Mouse (Mus musculus) erythroblast, embryonic 14.5 days (primary cell): ENCODE results near the gene E130308A19Rik. TPM values are rescaled to one million over a fixed set of nuclear protein-coding genes. Genes with fewer than 3 reads are reported as not detected.

Experiments
- H3K27me3 ChIP-seq: 2 replicates; pipeline ENCODE4 v1.6.1; 2012; ENCODE audit warnings: inconsistent platforms; ENCODE audit not compliant: control insufficient read depth
- H3K36me3 ChIP-seq: 2 replicates; pipeline ENCODE4 v1.6.1; 2012; ENCODE audit warnings: mild to moderate bottlenecking, inconsistent platforms; ENCODE audit not compliant: control insufficient read depth
- H3K4me1 ChIP-seq: 2 replicates; pipeline ENCODE4 v1.6.1; 2012; ENCODE audit warnings: inconsistent platforms; ENCODE audit not compliant: control insufficient read depth
- H3K4me3 ChIP-seq: replicated peaks from 2 replicates; pipeline ENCODE3; 2012; ENCODE audit warnings: moderate library complexity, mild to moderate bottlenecking, inconsistent platforms
- H3K9me3 ChIP-seq: 2 replicates; pipeline ENCODE4 v1.6.1; 2012; ENCODE audit warnings: low read length, inconsistent platforms, mixed read lengths; ENCODE audit not compliant: control insufficient read depth
- GATA1 ChIP-seq: IDR thresholded peaks from 2 replicates; pipeline ENCODE4 v1.6.1; 2012; ENCODE audit warnings: low read length, inconsistent platforms, mixed read lengths
- TAL1 ChIP-seq: IDR thresholded peaks from 3 replicates; pipeline ENCODE4 v1.6.1; 2012; ENCODE audit warnings: low read length, inconsistent platforms, mixed read lengths
- polyA plus RNA-seq: library from polyadenylated mRNA; stranded (reverse); fragments of >175 nt; gene quantifications from 2 replicates; pipeline ENCODE4 v1.2.3, GENCODE M21; 2012

The E130308A19Rik gene
- polyA plus RNA-seq, 1 experiment: 0.17 TPM

DNA sequence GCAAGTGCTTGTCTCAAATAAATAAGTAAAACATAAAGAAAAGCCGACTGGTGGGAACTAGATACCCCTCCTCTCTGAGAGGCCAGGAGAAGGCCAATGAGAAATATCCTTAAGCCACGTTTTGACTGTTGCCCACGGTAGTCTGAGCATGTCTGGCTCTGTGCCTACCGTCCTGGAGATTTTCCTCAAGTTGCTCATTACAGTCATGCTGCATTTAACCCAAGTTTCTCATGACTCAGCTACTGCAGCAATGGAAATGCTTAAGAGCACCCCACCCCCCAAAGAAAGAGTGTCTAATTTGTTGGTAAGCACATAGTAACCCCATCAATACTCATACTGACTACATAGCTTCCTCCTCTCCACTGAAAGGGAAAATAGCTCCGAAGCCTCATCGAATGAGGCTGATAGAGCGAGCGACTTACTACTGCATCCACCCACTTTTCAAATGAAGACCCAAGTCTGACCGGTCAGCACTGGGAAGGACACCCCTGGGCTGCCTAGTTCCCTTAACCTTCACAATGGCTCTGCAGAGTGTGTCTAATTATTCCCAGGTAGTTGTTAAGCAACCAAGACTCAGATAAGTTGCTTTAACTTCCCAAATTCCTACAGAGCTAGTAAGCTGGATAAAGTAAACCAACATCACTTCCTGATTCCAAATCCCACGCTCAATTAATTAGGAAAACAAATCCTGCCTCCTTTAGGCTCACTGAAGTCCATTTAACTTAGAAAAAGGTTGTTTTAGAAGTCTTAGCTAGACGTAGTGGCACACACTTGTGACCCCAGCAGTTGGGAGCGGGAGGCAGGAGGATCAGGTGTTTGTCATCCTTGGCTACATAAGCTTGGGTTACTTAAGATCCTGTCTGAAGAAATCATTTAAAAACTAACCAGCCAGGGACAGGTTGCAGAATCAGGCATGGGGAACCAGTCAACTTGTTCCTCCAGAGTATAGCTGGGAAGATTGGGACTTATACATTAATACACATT, 131.7 kb downstream of the E130308A19Rik start:
- TF ChIP-seq TAL1 (no peak), GATA1 (no peak)
- Histone ChIP-seq H3K36me3 (peaks cover 2% of the 10 kb centered on the region), H3K27me3 (no peaks in the 10 kb centered on the region), H3K4me1 (peaks cover 2% of the 10 kb centered on the region; the same call in 1 of the 2 replicates), H3K9me3 (no peaks in the 10 kb centered on the region), H3K4me3 (no peak overlapping the region)

DNA sequence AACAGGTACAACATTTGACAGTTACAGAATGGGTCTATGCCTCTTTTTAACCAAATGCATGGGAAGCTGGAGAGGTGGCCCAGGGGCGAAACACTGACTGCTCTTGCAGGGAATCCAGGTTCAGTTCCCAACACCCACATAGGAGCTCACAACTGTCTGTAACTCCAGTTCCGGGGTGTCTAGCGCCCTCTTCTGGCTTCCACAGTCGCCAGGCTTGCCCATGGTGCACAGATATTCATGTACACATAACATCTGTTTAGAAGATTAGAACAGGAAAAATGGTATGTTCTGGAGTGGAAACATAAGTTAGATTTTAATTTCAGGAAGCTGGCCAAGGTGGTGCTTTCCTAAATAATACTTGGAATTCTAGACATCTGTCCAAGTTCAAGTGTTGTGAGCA, 134.0 kb downstream of the E130308A19Rik start:
- H3K9me3 ChIP-seq: no peaks in the 10 kb centered on the region

DNA sequence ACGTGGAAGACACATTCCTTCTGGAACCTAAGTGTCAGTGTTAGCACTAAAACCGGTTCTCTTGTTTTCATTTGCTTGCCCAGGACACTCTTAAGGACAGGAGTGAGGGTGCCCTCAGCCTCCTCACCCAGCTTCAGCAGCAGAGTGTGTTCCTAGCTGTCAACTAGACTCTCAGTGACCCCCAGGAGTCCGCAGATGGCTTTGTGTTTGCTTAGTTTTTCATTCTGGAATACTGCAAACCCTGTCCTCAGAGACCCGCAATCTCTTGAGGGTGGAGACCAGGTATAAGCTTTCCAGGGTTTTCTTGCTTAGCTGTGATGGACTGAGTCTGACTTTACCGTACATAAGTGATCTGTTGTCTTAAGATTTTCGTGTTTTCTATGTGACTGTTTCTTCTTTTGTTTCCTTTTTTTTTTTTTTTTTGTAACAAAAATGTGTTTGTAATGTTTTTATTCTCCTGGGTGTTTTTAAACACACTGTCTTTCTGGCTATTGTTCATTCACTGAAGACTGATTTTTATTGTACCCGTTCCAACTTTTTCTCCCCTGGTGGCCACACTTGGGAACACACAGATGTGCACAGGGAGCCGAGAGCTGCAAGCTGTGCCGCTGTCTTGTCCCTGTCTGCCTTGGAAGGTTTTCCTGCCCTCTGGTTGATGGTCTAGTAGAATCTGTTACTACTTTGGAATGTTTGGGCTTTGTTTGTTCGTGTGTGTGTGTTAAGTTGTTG, 134.8 kb downstream of the E130308A19Rik start:
- H3K4me1 ChIP-seq: peaks cover 5% of the 10 kb centered on the region; the same call in 1 of the 2 replicates
- H3K27me3 ChIP-seq: no peaks in the 10 kb centered on the region
- no peak overlapping the region for H3K4me3 ChIP-seq
- H3K9me3 ChIP-seq: no peaks in the 10 kb centered on the region
- TF ChIP-seq GATA1 (no peak), TAL1 (no peak)
- no peaks in the 10 kb centered on the region for H3K36me3 ChIP-seq

More for the DNA sequence above, 134.0 kb downstream of the E130308A19Rik start:
- Histone ChIP-seq H3K27me3 (no peaks in the 10 kb centered on the region), H3K4me3 (no peak overlapping the region), H3K4me1 (peaks cover 4% of the 10 kb centered on the region; the same call in 1 of the 2 replicates), H3K36me3 (no peaks in the 10 kb centered on the region; the same call in 1 of the 2 replicates)
- no peak for TF ChIP-seq GATA1

DNA sequence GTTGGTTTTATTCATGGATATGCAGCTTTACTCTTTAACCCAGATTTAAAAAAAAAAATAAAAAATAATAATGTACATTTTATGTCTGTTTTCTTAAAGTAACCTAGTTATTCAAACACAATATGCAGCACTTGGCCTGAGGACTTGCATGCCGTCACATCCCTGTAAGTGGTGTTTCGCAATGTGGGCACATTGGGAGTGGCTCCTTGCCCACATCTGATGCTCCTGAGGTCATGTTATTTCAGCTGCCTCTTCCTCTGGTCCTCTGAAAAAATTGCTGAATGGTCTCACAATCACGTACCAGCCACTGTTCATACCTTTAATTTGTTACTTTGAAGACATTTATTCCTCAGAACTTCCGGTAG, 135.3 kb downstream of the E130308A19Rik start:
- peaks cover 5% of the 10 kb centered on the region; the same call in 1 of the 2 replicates for H3K4me1 ChIP-seq
- H3K4me3 ChIP-seq: no peak overlapping the region
- H3K36me3 ChIP-seq: no peaks in the 10 kb centered on the region
- TF ChIP-seq GATA1 (no peak), TAL1 (no peak)
- H3K9me3 ChIP-seq: no peaks in the 10 kb centered on the region
- no peaks in the 10 kb centered on the region for H3K27me3 ChIP-seq

DNA sequence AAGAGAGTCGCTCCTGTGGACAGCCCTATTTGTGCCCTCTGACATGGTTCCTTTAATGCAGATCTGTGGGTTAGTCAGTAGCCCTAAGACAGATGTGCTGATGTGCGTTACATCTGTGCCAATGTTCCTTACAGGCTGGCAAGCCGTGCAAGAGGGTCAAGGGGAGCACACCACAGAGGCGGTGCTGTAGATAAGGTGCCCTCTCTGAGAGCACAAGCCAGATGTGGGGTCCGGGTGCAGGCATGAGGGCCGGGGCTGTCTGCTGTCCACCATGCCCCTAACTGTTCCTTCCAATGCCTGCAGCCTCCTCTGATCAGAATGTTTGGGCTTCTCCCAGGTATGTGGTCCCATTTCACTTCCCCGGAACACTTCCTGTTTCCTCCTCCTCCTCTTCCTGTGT, 138.9 kb downstream of the E130308A19Rik start:
- Histone ChIP-seq H3K4me1 (peaks cover 6% of the 10 kb centered on the region; the same call in 1 of the 2 replicates), H3K9me3 (no peaks in the 10 kb centered on the region), H3K36me3 (peaks cover 15% of the 10 kb centered on the region), H3K27me3 (no peaks in the 10 kb centered on the region), H3K4me3 (no peak overlapping the region)
- TF ChIP-seq GATA1 (no peak), TAL1 (no peak)

DNA sequence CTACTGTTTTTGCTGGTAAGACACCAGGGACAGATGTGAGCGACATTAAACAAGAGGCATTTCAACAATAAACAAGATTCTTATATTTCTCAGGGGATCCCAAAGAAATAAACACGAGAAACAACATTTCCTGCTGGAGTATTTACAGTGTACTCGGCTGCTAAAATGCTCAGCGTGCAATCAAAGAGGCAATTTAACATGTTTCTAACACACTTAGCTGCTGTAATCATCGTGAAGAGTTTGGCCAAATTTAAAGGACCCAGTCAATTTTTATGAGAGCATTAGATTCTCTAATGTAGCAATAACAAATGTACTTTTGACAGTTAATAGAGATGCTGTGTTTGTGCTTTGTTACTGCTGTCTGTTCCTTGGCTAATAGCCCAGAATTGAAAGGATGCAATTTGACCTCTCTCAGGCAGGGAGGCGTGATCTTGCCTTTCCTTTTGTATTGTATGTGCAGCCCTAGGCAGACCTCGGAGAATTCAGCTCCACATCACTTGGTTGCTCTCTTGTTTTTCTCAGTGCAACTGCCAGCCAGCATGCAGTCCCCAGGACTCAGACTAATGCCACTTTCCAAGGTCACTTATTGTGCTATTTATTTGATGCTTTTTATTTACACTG, 139.5 kb downstream of the E130308A19Rik start:
- peaks cover 21% of the 10 kb centered on the region for H3K36me3 ChIP-seq
- TF ChIP-seq TAL1: no peak
- no peak for TF ChIP-seq GATA1

DNA sequence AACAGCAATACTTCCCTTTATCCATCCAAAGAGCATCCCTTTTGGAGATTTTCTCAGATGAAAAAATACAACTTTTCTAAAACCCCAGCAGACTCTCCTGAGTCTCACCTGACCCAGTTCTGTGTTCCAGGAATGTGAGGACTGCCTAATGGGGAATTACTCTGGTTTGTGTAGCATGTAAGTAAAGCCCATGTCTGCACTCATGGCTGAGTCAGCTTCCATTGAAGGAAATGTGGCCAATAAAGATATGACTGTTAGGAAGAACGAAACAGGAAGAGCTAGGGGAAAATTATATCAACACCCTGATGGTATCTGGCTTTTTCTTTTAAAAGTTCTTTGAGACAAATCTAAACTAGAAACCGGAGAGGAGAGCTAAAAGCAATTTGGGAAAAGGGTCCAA, 141.7 kb downstream of the E130308A19Rik start:
- Histone ChIP-seq H3K4me1 (peaks cover 4% of the 10 kb centered on the region; the same call in 1 of the 2 replicates), H3K36me3 (peaks cover 42% of the 10 kb centered on the region), H3K4me3 (no peak overlapping the region), H3K27me3 (no peaks in the 10 kb centered on the region), H3K9me3 (no peaks in the 10 kb centered on the region)
- TF ChIP-seq TAL1 (no peak), GATA1 (no peak)

More for the DNA sequence above, 139.5 kb downstream of the E130308A19Rik start:
- Histone ChIP-seq H3K4me3 (no peak overlapping the region), H3K27me3 (no peaks in the 10 kb centered on the region), H3K9me3 (no peaks in the 10 kb centered on the region), H3K4me1 (peaks cover 4% of the 10 kb centered on the region; the same call in 1 of the 2 replicates)

DNA sequence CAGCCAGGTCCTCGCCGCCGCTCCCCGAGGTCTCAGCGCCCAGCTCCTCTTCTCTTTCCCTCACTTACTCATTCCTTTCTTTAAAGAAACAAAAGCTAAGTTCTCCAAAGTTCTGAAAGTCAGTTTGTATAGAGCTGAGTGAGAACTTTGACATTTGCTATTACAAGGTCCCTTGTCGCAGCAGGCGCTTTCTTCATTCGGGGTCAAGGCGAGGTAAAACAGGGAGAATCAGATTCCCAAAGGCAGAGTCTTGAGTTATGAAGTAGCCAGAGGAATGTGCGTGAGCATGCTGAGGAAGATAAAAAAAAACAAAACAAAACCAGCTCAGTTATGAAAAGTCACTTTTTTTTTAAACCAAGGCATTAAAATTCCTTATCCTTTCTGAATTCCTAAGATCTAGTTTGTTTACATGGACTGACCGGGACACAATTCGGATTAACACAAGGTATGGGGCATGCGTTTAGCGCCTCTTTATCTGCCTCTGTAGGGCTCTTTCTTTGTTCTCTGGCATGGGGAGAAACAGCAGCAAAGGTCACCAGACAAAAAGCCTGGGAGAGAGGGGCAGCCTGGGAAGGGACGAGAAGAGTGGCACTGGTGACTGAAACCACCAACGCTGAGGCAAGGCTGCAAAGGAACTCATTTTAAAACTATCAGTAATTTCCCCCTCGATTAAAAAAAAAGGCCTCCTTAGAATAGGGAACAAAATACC, 146.3 kb downstream of the E130308A19Rik start:
- peaks cover 5% of the 10 kb centered on the region for H3K4me1 ChIP-seq
- H3K9me3 ChIP-seq: no peaks in the 10 kb centered on the region
- no peaks in the 10 kb centered on the region for H3K27me3 ChIP-seq
- TF ChIP-seq TAL1: no peak
- no peak for TF ChIP-seq GATA1
- peaks cover 78% of the 10 kb centered on the region for H3K36me3 ChIP-seq
- no peak overlapping the region for H3K4me3 ChIP-seq
